Mouse (Mus musculus) midbrain, embryonic 11.5 days (tissue): ENCODE measurements around the gene Slc44a1. TPM values are rescaled to one million over a fixed set of nuclear protein-coding genes. Genes with fewer than 3 reads are reported as not detected.

Experiments
- ATAC-seq: fragments of 200-750 bp; cut with Nextera tagmentation; 2 replicates; pipeline ENCODE4 v1.8.0; 2017; ENCODE audit warnings: moderate TSS enrichment, moderate library complexity; ENCODE audit not compliant: low FRiP score
- DNase-seq: peaks from one replicate; pipeline ENCODE4 v3.0.0; 2015; ENCODE audit warnings: low spot score; ENCODE audit errors: missing footprints
- H3K27ac ChIP-seq: fragments of 300-500 bp; sonication (generic); 2 replicates; pipeline ENCODE4 v1.5.1; 2014; ENCODE audit warnings: low read depth, low read length
- H3K27me3 ChIP-seq: fragments of 300-500 bp; sonication (generic); 2 replicates; pipeline ENCODE4 v1.6.1; 2014; ENCODE audit warnings: mild to moderate bottlenecking, low read length, moderate library complexity, mixed read lengths; ENCODE audit not compliant: control insufficient read depth, insufficient read depth
- H3K36me3 ChIP-seq: fragments of 300-500 bp; sonication (generic); 2 replicates; pipeline ENCODE4 v1.6.1; 2014; ENCODE audit warnings: mild to moderate bottlenecking, low read length, moderate library complexity, mixed read lengths; ENCODE audit not compliant: control insufficient read depth, insufficient read depth
- H3K4me1 ChIP-seq: fragments of 300-500 bp; sonication (generic); 2 replicates; pipeline ENCODE4 v1.6.1; 2014; ENCODE audit warnings: low read length; ENCODE audit not compliant: control insufficient read depth, insufficient read depth
- H3K4me2 ChIP-seq: fragments of 300-500 bp; sonication (generic); 2 replicates; pipeline ENCODE4 v1.6.1; 2014; ENCODE audit warnings: mild to moderate bottlenecking, moderate library complexity
- H3K4me3 ChIP-seq: fragments of 300-500 bp; sonication (generic); 2 replicates; pipeline ENCODE4 v1.5.1; 2014; ENCODE audit warnings: low read depth, low read length
- H3K9ac ChIP-seq: fragments of 300-500 bp; sonication (generic); 2 replicates; pipeline ENCODE4 v1.6.1; 2014; ENCODE audit warnings: low read length
- H3K9me3 ChIP-seq: fragments of 300-500 bp; sonication (generic); 2 replicates; pipeline ENCODE4 v1.6.1; 2016; ENCODE audit warnings: low read length; ENCODE audit not compliant: control insufficient read depth
- WGBS: fragments of 180-500 bp; shearing (Covaris S2); extraction: QIAGEN DNeasy Blood & Tissue Kit; methylation state at CpG from one replicate; pipeline ENCODE4 v1.1.7; 2014; 5-methylcytosine and 5-hydroxymethylcytosine counted together
- polyA plus RNA-seq: library from polyadenylated mRNA; unstranded; fragments of >200 nt; fragmentation: Nextera tagmentation; extraction: Ambion mirVana; gene quantifications from 2 replicates; pipeline ENCODE4 v1.2.1, GENCODE M21; 2014

The Slc44a1 gene
- polyA plus RNA-seq, 1 experiment from 2014 or later: 16.8 TPM

DNA sequence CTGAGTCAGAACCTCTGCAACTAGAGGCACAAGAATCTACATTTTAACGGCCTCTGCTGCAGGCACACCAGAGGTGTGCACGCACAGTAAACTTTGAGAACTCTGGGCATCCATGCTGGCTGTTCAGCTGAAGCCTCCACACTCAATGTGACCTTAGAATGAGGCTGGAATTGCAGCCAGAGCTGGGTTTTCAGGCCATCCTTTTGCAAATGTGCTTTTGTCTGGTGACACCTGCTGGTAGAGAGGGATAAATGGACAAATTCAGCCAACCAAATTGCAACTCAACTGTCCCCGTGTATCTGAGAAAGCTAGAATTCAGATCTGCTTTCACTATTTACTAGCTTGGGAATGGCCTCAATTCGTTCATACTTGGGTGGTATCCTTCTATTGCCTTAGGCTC, 154.0 kb downstream of the Slc44a1 start:
- H3K4me1 ChIP-seq: no peaks in the 10 kb centered on the region
- DNase-seq (peak; percentile 87), ATAC-seq (0 out of 2 replicates have a peak, but pooled peaks have one; percentile 46)
- H3K36me3 ChIP-seq: no peaks in the 10 kb centered on the region
- H3K4me3 ChIP-seq: no peak overlapping the region
- H3K27me3 ChIP-seq: no peaks in the 10 kb centered on the region
- no peak overlapping the region for H3K4me2 ChIP-seq
- H3K27ac ChIP-seq: no peak overlapping the region
- H3K9me3 ChIP-seq: no peaks in the 10 kb centered on the region
- 36% methylated on average over 4 of the region's 4 CpGs for whole genome bisulfite sequencing
- no peak overlapping the region for H3K9ac ChIP-seq

DNA sequence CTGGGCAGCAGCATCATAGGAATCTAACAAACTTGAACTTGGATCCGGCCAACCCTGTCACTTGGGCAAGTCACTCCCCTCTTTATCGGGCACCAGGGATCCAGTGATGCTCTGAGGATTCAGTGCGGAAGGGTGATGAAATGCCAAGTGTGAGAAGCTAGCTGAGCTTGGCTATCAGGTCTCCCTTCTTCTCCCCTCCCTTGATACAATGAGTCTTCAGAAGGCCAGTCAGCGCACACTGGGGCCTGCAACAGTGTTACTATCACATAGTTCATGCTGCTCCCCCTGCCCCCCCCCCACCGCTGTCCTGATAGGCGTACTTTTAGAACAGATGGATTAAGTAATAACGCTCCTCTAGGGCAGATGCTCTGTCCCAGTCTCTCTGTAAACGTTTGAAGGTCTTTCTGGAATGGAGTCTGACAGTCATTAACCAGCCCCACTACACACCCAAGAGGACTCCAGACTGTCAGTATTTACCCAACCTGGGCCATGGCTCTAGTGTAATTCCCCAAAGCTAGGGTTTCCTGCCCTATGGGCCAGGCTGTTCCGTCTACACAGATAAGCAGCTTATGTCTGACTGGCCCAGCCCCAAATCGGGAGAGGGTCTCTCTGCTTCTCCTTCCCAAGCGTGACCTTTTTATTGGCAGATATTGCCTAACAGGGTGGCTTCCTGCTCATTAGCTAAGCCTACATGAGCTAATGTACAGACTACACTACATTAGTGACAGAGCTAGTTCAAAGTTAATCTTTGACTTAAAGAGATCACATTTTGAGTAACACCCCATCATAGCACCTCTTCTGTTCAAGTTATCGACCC, 155.2 kb downstream of the Slc44a1 start:
- Histone ChIP-seq H3K4me2 (no peak overlapping the region), H3K4me1 (no peaks in the 10 kb centered on the region), H3K36me3 (no peaks in the 10 kb centered on the region), H3K9ac (no peak overlapping the region), H3K4me3 (no peak overlapping the region), H3K9me3 (no peaks in the 10 kb centered on the region), H3K27me3 (no peaks in the 10 kb centered on the region), H3K27ac (no peak overlapping the region)
- peak; percentile 78 for DNase-seq
- ATAC-seq: peak; percentile 19; the same call in 1 of the 2 replicates
- 74% methylated on average over 12 of the region's 12 CpGs for WGBS

DNA sequence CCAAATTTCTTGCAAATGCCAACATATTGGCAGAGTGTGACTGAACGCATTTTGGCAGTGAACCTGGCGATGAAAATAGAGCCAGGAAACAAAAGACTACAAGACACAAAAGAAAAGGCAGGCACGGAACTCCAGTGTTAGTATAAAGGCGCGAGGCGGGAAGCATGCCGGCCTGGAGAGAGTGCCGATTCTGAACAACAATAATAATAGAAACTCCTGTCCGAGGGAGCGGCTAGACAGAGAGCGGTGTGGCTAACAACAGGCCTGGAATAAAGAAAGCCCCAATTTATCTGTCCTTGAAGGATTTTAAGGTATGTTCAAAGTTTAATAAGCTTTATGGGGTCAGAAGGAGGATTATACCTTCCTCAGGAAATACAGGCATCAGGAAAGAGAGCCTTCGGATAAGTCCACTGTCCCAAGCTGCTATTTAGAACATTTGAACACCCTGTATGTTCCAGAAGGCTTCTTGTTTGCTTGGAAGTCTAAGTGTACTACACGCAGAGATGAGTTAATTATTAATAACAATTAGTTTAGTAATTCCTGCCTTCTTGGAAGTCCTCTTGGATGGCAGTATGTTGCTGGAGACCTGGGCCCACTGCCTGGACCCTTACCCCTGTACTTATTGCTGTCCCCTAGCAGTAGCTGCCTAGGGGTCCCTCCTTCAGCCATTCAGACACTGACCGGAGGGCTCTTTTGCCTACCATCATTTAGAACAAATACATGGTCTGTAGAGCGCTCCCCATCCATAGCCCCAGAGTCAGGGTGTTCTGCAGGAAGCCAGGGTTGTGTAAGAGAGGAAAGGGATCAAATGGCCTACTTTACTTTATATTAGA, 156.1 kb downstream of the Slc44a1 start:
- Histone ChIP-seq H3K27ac (no peak overlapping the region), H3K4me2 (no peak overlapping the region), H3K36me3 (no peaks in the 10 kb centered on the region), H3K4me3 (no peak overlapping the region), H3K27me3 (no peaks in the 10 kb centered on the region), H3K9me3 (no peaks in the 10 kb centered on the region), H3K4me1 (no peaks in the 10 kb centered on the region), H3K9ac (no peak overlapping the region)
- ATAC-seq (no peak; the same call in 1 of the 2 replicates), DNase-seq (peak; percentile 53)
- 60% methylated on average over 15 of the region's 15 CpGs for WGBS

DNA sequence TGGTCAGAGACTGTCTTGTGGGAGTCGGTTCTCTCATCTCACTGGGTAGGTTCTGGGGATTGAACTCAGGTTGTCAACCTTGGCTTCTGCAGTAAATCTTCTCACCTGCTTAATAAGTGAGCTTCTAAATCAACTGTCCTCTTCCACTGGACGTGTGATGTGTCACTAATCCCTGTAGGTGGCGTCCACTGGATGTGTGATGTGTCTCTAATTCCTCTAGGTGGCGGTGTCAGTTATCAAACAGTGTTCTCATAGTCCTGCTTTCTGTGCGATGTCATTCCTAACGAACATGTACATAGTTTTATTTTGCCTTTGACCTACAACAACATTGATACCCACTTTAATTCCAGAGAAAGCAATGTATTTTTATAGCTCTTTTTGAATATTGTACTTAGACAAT, 160.2 kb downstream of the Slc44a1 start:
- Histone ChIP-seq H3K4me1 (no peaks in the 10 kb centered on the region), H3K9ac (no peak overlapping the region), H3K4me2 (no peak overlapping the region), H3K27me3 (no peaks in the 10 kb centered on the region), H3K36me3 (no peaks in the 10 kb centered on the region), H3K9me3 (no peaks in the 10 kb centered on the region), H3K27ac (no peak overlapping the region), H3K4me3 (no peak overlapping the region)
- DNase-seq (no peak), ATAC-seq (no peak)
- WGBS: 44% methylated on average over 6 of the region's 6 CpGs

DNA sequence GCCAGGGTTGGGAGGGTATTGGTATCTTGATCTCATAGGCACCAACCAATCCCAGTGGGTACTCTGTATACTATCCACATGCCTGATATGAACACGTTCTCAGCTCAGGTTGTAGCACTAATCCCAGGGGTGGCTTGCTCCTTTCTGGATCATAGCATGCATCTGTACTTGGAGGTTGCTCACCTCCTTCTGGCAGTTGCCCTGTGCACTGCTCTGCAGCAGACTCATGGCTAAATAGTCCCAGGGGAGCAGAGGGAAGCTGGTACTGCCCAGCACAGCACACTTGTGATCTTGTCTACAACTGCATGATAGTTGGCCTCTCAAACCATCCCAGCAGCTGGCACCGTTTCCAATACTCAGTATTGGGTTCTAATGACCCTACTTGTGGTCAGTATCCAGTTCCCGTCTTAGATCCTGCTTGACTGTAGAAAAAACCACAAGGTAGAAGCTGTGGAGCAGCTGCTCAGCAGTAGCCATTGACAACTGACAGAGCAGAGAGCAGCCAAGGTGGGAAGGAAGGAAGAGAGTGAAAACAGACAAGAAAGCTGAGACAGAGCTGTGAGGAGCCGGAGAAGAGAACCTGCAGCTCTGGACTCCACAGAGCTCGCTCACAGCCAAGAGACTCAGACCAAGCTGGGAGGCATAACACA, 174.5 kb downstream of the Slc44a1 start:
- Histone ChIP-seq H3K4me2 (no peak overlapping the region), H3K27ac (no peak overlapping the region), H3K9me3 (no peaks in the 10 kb centered on the region), H3K27me3 (no peaks in the 10 kb centered on the region), H3K4me1 (no peaks in the 10 kb centered on the region), H3K36me3 (no peaks in the 10 kb centered on the region), H3K4me3 (no peak overlapping the region), H3K9ac (no peak overlapping the region)
- DNase-seq: no peak
- ATAC-seq: no peak
- WGBS: 91% methylated on average over 5 of the region's 5 CpGs

DNA sequence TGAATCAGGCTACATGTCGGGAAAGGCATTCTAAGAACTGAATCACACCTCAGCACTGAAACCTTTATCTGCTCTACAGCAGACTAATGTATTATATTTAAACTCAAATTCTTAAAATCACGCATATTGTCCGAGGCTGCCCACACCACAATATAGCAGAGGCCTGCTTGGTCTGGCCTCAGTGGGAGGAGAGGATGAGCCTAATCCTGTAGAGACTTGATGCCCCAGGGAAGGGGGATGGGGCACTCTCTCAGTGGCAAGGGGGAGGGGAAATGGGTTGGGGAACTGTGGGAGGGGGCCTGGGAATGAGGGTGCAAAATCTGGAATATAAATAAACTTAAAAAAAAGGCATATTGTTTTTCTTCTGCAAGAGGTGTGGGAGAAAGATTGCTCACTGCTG, 177.8 kb downstream of the Slc44a1 start:
- Histone ChIP-seq H3K9ac (no peak overlapping the region), H3K4me3 (no peak overlapping the region), H3K27me3 (no peaks in the 10 kb centered on the region), H3K4me2 (no peak overlapping the region), H3K27ac (no peak overlapping the region), H3K9me3 (no peaks in the 10 kb centered on the region), H3K4me1 (no peaks in the 10 kb centered on the region), H3K36me3 (no peaks in the 10 kb centered on the region)
- ATAC-seq (no peak), DNase-seq (peak; percentile 37)
- 28% methylated on average over 3 of the region's 3 CpGs for WGBS

DNA sequence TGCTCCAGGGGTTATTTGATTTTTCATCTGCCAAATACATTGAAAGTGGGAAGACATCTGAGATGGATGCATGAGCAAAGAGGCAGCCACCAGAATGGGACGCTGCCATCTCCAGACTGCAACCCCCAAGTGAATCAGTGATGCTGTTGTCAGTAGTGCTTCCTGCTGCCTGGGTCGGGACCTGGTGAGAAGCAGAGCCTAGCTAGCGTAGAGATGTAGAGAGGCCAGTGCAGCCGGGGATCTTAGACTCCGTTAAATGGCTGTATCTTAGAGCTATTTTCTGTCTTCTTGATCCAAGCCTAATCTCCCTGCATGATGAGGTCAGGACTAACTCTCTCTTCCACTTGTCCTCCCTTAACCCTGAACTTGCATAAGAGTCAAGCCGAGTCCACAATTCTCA, 179.9 kb downstream of the Slc44a1 start:
- H3K27me3 ChIP-seq: no peaks in the 10 kb centered on the region
- no peak overlapping the region for H3K4me3 ChIP-seq
- no peaks in the 10 kb centered on the region for H3K9me3 ChIP-seq
- H3K27ac ChIP-seq: no peak overlapping the region
- peaks cover 4% of the 10 kb centered on the region for H3K4me1 ChIP-seq
- no peak for ATAC-seq
- no peak overlapping the region for H3K4me2 ChIP-seq
- DNase-seq: no peak
- no peaks in the 10 kb centered on the region for H3K36me3 ChIP-seq
- WGBS: 83% methylated on average over 6 of the region's 6 CpGs
- no peak overlapping the region for H3K9ac ChIP-seq

DNA sequence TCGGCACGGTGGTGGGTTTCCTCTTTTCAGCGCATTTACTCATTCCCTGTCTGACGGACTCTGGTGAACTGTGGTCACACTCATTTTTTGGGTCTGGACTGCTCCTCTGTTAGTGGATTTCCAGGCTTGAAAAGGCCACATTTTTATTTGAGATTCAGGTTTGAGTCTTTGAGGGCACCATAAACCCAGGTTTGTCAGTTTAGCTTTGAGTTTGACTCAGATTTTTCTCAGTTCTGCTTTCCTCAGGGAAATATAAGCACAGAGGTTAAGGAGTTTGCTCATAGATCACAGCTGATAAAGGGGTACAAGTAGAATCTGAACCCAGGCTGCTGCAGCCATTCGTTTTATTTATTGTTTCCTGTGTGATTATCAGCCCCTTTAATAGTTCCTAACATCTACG, 180.9 kb downstream of the Slc44a1 start:
- 85% methylated on average over 6 of the region's 6 CpGs for WGBS
- H3K4me2 ChIP-seq: no peak overlapping the region
- no peak overlapping the region for H3K4me3 ChIP-seq
- DNase-seq (no peak), ATAC-seq (no peak)
- H3K27me3 ChIP-seq: no peaks in the 10 kb centered on the region
- H3K27ac ChIP-seq: no peak overlapping the region
- H3K36me3 ChIP-seq: no peaks in the 10 kb centered on the region
- H3K9me3 ChIP-seq: no peaks in the 10 kb centered on the region
- H3K9ac ChIP-seq: no peak overlapping the region
- H3K4me1 ChIP-seq: peaks cover 4% of the 10 kb centered on the region

DNA sequence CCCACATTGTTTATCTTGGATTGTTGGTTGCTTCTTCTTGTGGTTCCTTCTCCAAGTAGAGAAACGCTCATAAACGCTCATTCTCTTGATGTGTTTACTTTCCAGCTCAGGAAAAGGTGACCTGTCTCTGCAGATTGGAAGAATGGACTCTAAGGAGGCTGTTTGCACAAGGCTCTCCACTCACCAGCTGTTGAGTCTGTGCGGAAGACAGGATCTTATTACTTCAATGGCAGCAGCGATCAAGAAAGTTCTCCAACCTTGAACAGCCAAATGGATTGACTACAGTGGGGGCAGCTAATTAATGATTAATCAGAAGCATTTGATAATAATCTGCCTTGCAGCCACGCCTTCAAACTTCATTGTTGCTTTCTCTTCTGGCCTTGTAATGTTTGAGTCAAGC, 181.3 kb downstream of the Slc44a1 start:
- WGBS: 82% methylated on average over 5 of the region's 5 CpGs
- H3K4me1 ChIP-seq: peaks cover 4% of the 10 kb centered on the region
- H3K4me2 ChIP-seq: no peak overlapping the region
- no peaks in the 10 kb centered on the region for H3K36me3 ChIP-seq
- H3K9me3 ChIP-seq: no peaks in the 10 kb centered on the region
- no peaks in the 10 kb centered on the region for H3K27me3 ChIP-seq
- H3K4me3 ChIP-seq: no peak overlapping the region
- ATAC-seq (no peak), DNase-seq (no peak)
- no peak overlapping the region for H3K27ac ChIP-seq
- no peak overlapping the region for H3K9ac ChIP-seq
